Mouse (Mus musculus) ZHBTc4 (cell line): ENCODE measurements around the gene Cdc37l1.
A peak's percentile ranks its signal among the peaks of the same experiment; 100 is the strongest.

Experiments used
- DNase-seq: peaks from one replicate; pipeline ENCODE4 v3.0.0-alpha.2; 2011; ENCODE audit warnings: low read depth, low spot score

Gene Cdc37l1

DNA sequence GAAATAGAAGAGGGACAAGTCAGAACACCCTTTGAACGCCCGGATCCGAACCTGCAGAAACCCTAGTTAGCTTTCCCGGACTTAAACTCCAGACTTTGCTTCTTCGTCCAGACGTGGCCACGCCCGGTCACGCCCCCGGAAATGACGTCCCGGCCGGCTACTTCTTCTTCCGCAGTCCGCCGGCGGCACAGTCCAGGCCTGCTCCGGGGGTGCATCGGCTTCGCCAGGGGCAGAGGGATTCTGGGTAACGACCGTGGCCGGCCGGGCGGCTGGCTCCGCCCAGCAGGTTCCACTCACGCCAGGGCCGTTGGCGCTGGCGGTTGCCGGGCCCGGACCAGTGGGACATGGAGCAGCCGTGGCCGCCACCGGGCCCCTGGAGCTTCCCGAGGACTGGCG is at the start of gene Cdc37l1:
Cdc37l1 (plus strand) TSS at position 159 of the 396 bp plus-strand sequence.
- DNase-seq = peak; percentile 97

DNA sequence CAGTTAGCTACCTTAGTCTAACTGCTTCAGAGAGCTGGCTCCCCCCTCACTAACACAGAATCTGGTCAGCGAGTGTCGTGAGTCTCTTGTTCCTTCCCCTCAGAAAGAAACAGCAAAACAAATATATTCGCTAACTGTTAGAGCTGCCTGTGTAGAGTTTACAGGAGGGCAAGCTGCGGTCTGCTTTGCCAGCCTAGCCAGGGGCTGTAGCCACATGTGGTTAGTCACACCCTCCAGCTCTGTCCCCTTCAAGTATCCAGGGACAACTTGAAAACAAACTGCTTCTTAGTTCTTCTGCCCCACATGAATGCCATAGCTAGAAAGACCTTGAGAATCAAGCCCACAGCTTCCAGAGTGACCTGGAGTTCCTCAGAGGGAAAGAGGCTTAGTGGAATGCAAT is 48.9 kb upstream of the Cdc37l1 start:
- DNase-seq = no peak

DNA sequence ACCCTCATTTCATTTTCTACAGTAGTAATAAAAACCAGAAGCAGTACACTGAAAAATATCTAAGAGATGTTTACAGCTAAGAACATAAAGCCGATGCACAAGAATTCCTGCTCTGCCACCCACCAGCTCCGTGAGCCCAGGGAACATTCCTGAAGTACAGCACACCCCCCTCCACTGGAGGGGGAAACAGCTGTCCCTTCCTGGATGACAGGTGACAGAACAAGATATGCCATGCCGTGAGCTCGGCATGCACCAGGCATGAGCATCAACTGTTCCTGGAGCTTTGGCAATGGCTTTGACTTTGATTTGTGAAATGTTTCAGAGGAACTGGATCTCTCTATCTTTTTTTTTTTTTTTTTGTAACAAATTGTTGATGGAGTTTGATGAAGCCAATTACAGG is 43.4 kb upstream of the Cdc37l1 start:
- no peak for DNase-seq

DNA sequence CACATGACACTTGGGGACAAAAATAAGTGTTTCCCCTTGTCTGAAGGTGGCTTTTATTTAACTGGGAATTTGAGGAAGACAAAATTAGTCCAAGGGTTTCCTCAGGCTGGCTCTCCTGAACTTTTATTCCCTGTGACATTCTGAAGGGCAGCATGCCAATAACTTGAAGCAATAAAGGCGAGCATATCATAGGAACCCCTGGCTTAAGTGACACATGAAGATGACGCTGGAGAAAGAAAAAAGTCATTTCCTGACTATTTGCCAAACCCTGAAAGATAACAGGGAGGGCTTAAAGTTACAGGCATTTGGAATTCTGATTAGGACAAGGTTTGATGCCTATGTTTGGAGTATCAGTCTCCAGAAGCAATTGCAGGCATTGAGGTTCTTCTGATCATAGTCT is 42.8 kb upstream of the Cdc37l1 start:
- no peak for DNase-seq

DNA sequence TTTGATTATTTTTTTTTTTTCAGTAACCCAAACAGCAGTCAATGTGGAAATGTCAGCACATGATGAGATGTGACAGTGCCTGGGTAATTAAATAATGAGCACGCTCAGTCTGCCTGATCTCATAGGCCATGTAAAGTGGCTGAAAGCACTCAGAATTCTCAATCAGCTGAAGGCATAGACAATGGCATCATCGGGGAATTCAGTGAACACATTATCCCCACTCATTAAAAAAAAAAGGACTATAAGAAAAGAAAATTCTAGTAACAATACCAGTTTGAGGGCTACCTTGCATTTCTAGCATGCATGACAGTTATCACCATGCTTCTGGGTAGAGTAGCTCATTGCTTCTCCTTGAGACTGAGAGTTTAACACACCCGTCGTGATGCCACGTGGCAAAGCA is 38.9 kb upstream of the Cdc37l1 start:
- DNase-seq = no peak

DNA sequence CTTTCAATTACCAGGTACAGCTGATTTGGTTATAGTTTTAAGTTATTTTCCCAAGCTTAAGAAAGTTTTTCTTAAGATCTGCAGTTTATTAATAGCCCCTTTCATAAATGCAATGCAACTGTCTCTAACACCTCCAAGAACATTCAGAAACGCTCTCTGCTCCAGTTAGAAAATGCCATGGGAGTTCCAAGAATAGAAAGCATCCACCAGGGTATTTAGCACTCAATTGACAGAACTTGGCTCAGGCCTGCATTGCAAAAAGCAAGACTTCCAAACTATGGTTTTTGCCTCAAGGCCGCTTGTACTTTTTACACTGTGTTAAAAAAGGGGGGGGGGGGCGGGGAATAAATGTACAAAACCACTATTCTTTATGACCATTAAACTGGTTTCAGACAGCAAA is 27.0 kb upstream of the Cdc37l1 start:
- DNase-seq = no peak

DNA sequence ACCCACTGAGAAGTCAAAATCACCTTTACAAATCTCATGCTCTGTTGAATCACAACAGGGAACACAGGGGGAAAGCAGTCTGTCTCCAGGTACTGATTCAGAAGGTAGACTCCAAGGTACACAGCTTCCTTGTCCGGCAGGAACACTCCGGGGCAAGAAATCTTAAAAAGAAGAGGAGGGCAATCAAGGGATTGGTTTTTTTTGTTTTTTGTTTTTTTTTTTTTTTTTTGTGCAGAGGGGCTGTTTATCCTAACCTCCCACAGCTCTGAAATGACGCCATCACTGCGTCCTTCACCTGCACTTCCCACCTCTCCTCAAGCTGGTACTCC is 26.7 kb upstream of the Cdc37l1 start:
- no peak for DNase-seq

DNA sequence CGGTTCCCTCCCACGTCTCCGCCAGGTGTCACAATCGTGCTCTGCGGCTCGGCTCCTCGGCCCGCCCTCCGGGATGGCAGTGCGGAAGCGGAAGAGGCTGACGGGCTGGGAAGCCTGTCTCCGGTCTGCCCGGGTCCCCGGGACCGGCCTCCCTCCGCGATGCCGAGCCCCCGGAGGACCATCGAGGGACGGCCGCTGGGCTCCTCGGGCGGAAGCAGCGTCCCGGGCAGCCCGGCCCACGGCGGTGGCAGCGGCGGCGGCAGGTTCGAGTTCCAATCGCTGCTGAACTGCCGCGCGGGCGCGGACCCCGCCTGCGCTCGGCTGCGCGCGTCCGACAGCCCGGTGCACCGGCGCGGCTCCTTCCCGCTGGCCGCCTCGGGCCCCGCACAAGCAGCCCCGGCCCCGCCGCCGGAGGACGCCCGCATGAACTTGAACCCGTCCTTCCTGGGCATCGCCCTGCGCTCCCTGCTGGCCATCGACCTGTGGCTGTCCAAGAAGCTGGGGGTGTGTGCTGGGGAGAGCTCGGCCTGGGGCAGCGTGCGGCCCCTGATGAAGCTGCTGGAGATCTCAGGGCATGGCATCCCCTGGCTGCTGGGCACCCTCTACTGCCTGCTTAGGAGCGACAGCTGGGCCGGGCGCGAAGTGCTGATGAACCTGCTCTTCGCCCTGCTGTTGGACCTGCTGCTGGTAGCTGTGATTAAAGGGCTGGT is 26.2 kb upstream of the Cdc37l1 start, which contains the start of gene Plpp6:
Plpp6 (plus strand) TSS at position 112 of the 710 bp plus-strand sequence.
- peak; percentile 86 for DNase-seq

DNA sequence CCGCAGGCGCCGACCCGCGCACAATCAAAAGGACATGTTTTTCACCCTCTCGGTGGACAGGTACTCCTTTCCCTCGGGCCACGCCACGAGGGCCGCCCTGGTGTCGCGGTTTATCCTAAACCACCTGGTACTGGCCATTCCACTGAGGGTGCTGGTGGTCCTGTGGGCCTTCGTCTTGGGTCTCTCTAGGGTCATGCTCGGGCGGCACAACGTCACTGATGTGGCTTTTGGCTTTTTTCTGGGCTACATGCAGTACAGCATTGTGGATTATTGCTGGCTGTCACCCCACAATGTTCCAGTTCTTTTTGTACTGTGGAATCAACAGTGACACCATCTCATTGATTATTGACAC is 25.6 kb upstream of the Cdc37l1 start:
- DNase-seq = no peak

DNA sequence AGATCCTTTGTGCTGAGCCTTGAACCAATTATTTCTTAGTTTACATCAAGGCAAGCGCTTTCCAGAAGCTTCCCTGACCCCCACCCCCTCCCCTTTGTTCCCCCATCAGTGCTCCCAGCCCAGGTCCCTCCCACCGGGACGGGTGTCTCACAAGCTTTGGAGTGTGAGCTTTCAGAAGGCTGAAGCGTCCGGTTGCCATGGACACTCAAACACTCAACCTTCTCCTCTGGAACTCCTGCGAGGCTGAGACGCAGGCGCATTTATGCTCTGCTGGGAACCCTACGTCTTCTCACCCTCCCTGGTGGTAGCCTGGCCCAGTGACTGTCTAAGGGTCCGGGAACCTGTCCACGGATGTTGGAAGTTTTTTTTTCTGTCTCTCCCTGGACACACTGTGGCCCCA is 22.5 kb upstream of the Cdc37l1 start, which contains the start of gene 4430402I18Rik:
4430402I18Rik (minus strand) TSS at position 149 of the 400 bp plus-strand sequence.
- DNase-seq = peak; percentile 88

DNA sequence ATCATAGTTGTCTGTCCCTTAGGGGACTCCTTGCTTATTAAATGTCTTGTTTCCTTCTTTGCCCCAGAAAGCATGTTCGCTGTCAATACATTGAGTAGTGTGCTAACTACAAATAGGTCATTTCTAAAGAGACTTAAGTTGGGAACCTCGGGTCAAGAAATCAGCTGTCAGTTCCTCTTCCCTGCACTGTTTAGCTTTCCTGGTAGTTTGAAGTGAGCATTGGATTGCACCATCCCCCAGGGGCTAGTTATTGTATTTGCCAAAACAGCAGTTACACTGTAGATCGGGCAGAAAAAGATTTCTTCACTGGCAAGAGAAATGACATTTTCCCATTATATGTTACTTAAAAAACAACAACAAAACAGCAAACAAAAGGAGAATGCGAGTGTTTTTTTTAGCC is 22.0 kb upstream of the Cdc37l1 start:
- no peak for DNase-seq

DNA sequence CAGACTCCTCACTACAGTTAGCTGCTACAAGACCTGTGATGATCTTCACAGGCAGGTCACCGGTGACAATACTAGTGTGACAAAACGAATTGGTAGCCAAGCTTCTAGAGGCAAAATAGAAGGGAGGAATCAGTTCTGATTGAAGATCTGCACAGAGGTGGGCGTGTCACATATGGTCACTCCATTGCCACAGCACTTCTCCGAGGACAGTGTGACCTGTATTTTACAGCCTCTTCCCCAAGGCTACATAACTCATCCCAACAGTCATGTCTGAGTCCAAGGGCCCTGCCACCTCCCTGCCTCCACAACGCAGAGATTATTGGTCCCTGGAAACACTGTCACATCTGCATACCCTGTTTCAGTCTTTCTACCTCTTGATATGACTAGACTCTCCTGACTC is 20.9 kb upstream of the Cdc37l1 start:
- no peak for DNase-seq

DNA sequence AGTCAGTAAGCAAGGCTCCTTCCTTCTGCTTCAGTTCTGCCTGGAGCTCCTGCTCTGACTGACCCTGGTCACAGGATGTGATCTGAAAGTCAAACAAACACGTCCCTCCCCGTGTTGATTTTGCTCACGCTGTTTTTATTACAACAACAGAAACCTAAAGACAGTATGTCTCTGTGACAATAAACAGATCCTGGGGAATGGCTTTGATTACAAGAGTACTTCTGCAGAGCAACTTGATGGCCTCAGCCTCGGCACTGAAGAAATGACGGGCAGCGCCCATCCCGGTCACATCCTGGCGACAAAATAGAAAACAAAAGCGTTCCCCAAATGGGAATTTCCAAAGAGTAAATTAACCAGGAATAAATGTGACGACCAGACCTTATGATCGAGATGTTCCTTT is 19.9 kb upstream of the Cdc37l1 start:
- no peak for DNase-seq

DNA sequence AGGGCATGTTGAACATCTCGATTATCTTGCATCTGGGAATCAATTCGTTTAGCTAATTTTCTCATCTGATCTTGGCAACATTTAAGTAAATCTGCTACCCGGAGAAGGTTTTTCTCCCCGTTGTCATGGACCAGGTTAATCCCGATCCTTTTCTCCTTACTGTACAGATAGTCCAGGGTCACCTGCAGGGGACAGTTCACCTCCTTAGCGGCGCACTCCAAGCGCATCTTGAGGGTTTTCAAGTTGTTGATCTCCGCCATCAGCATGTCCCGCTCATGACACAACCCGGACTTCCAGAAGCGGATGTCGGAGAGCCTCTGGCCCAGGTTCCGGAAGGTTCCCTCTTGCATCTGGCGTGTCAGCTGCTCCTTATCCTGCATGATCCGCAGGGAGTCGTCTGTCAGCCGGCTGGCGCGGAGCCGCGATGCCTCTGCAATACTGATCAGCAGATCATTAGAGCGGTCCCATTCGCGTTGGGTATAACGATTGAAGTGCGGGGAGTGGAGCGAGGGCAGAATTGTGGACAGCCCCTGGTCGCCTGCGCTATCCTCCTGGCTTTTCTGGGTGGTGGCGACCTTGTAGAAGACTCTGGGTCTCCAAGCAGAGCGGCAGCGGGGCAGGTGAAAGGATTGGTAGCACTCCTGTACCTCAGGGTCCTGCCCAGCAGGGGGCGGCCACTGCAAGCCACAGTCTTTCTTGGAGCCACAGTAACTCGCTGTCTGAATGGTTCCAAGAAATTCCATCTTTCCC is 15.1 kb upstream of the Cdc37l1 start:
- DNase-seq = peak; percentile 94

DNA sequence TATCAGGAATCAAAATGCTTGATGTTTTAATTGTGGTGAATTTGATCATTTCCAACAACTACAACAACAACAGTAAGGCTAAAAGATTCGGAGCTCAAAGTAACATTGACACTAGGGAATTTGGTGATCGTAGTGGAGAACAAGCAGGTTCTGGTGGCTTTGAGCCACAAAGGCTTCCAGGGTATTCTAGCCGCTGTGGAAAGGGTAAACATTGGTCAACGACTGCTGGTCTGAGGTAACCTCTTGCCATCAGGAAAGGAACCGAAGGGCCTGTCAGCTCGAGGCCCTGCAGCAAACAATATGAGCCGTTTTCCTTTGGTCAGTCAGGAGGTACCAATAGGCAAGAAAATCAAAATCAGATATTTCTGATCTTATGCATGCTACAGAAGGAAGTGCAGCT is 7.5 kb upstream of the Cdc37l1 start:
- no peak for DNase-seq

DNA sequence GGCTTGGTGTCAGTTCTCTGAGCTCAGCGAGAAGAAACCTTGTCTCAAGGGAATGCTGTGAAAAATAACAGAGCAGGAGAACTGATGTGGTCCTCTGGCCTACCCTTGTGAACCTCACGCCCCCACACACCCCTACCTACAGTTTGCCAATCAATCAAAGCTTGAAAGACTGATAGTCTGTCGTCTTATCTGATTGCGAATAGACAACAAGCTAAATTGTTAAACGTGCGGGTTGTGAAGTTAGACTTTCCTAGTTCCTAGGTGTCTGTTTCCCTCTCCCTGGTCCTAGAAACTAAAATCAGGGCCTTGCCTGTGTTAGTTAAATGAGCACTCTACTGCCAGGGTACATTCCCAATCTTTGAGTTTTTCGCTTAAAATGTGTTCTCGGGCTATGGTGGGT is 637 bp upstream of the Cdc37l1 start:
- DNase-seq = no peak

DNA sequence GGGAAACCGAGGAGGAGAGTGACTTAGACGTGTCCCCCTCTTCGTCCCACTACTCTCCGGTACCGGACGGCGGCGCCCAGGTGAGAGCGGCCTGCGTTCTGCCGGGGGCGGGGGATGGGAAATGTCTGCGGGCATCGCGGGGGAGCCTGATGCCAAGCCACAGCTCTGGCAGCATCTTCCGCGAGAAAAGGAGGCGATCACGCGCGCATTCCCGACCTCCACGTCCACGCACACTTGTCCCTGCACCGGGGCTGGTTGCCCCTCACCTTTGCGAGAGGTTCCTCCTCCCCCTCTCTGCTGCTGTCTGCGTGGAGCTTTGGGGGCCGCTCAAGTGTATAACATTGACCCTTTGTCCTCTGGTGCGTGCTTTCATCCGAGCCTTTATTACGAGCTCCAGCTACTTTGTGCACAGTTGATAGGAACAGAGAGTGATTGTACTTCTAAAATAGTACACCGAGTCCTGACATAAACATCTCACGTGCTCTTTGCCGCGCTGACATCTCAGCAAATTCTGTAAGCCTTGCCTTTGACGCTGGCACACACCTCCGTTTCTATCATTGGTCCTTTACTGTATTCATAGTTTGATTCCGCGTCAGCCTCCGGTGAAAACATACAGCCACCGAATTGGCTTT is 554 bp downstream of the Cdc37l1 start:
- DNase-seq = peak; percentile 40

DNA sequence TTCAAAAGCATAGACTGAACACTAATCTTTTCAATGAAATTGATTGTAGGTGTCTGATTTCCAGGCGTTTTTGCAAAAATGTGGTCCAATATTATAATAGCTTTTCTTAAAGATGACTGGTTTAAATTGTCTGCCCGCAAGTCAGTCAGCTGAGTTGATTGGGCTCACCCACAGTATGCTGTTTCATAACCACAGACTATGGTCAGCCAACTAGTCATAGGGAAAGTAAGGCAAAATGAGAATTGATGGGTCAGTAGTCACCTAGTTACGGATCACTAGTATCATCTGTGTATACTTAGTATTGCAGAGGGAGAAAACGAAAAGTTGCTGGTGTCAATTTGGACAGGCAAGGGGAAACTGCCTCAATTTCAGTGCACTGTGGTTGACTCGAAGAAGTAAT is 1.2 kb downstream of the Cdc37l1 start:
- DNase-seq = no peak

DNA sequence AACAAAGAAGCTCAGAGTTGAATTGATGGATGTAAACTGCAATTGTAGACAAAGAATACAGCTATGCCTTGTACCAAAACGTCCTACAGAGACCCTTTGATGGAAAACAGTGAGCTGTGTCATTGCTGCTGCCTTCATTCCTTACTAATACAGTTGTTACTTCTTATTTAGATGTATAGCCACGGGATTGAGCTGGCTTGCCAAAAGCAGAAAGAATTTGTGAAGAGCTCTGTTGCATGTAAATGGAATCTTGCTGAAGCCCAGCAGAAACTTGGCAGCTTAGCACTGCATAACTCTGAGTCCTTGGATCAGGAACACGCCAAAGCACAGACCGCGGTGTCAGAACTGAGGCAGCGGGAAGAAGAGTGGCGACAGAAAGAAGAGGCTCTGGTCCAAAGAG is 4.7 kb downstream of the Cdc37l1 start:
- peak; percentile 37 for DNase-seq

DNA sequence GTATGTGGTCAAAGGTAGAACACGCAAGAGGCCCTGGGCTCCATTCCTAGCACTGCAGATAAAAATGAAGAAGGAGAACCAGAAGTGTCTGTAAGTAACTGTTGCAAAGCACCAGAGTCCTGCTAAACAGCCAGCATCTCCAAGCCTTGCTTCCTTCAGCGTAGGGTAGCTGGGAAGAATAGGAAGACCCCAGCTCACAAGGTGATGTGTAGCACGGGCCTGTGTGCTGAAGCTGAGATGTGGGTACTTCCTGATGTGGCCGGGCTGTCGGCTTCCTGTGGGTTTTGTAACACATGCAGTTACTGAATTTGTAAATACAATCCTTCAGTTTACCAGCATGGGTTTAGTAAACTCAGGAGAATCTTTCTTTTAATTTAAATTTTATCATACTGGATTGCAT is 5.2 kb downstream of the Cdc37l1 start:
- no peak for DNase-seq

DNA sequence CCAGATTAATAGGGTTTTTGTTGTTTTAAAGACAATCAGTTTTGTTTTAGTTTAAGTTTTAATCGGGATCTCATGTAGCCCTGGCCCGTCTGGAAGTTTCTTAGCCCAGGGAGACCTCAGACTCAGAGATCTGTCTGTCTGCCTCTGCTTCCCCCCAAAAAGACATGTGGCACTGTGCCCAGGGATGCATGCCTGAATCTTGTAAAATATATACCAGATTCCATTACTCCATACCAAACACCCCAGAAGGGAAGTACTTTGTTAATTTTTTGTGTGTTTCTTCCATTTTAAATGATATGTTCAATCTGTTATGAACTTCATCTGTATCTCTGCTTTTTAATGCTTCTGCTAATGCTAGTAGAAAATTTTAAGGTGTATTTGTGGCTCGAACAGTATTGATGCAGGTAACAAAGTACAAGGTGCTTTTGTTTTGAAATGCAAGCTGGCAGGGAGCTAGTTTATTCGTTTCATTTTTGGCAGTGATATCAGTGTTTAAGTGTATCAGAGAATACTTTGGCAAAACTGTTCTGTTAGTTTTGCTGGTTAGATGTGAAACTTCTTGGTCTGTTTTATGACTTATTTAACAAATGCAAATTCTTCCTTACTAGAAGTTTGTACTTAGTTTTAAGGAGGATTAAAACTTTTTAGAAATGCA is 8.0 kb downstream of the Cdc37l1 start:
- DNase-seq = no peak

DNA sequence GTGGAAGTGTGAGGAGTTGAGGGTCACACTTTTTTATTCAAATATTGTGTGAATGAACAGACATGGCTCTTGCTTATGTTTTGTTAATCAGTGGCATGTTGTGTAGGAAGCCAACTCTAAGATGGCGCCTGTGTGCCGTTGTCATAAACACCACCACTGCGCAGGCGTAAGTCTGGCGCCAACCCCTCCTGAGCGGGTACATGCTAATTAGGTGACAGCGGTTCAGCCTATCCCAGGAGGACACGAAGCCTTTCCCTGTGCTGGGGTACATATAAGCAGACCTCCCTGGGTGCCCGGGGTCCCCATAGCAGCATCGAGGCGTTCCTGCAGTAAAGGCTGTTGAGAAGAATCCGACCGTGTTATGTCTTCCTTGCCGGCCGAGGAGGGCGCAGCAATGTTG is 10.2 kb downstream of the Cdc37l1 start:
- DNase-seq = peak; percentile 46
